Mouse (Mus musculus) right cerebral cortex, postnatal 36 days (tissue): ENCODE results near the gene Fmo2.

Source experiments
- DNase-seq, 2 experiments: peaks; one replicate each; pipeline ENCODE4 v3.0.0; 2022; ENCODE audit warnings: low spot score in 2 of 2, mixed read lengths in 1 of 2

Fmo2 gene

GRCm38 (mm10) chr1:162891980-162892451 is 6.5 kb downstream of the Fmo2 start:
- DNase-seq: no peak

DNA sequence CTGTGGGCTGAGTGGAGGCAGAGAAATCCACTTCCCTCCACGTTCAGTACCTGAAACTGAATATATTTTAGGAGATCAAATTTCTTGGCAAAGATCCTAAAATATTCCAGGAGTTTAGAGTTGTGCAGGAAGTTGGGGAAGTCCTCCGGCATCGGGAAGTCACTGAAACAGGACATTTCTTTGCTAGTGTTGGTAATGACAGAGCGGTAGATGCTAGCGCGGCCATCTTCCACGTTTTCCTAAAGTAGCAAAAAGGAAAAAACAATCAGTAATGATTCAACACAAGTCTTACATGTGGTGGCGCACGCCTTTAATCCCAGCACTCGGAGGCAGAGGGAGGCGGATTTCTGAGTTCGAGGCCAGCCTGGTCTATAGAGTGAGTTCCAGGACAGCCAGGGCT is 9.9 kb downstream of the Fmo2 start:
- DNase-seq: no peak

DNA sequence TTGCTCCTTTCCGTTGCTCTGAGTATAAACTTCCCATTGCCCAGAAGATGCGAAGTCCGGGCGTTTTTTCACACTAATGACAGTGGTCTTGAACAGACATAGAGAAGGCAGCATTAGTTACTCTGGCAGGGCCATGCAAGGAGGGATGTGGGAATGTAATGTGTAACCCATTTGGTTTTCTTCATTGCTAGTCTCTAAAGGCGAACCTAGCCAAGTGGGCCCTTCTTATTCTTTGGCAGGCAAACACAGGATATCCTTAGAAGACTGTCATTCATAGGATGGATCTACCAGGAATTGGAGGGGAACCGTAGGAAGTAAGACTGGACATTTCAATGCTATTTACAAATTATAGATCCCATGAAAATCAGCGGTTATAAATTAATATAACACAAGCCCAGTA is 10.9 kb downstream of the Fmo2 start:
- DNase-seq: no peak

GRCm38 (mm10) chr1:162886138-162886816 is 12.2 kb downstream of the Fmo2 start:
- DNase-seq: no peak

DNA sequence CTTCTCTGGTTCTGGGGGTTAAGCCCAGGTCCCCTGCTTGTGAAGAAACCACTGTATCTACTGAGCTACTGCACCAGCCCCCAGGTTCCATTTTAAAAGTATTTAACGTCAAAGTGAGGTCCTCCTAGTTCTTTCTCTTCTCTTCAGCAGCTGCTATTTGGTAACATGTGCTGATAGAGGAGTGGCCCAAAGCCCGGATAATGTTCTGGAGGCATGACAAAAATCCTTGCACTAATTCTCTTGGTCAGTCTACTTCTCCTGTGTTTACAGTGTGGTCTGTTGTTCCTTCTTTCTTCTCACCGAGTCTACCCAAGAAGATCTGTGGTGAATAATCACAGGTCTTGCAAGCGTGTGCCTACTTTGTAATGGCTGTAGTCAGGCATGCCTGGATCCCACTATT is 15.8 kb downstream of the Fmo2 start:
- DNase-seq: no peak

GRCm38 (mm10) chr1:162879595-162880369 is 18.7 kb downstream of the Fmo2 start:
- peak in 1 of 2 experiments; percentile 18 for DNase-seq

- no peak for DNase-seq
Measured at GRCm38 (mm10) chr1:162875091-162875490, 23.4 kb downstream of the Fmo2 start.

DNA sequence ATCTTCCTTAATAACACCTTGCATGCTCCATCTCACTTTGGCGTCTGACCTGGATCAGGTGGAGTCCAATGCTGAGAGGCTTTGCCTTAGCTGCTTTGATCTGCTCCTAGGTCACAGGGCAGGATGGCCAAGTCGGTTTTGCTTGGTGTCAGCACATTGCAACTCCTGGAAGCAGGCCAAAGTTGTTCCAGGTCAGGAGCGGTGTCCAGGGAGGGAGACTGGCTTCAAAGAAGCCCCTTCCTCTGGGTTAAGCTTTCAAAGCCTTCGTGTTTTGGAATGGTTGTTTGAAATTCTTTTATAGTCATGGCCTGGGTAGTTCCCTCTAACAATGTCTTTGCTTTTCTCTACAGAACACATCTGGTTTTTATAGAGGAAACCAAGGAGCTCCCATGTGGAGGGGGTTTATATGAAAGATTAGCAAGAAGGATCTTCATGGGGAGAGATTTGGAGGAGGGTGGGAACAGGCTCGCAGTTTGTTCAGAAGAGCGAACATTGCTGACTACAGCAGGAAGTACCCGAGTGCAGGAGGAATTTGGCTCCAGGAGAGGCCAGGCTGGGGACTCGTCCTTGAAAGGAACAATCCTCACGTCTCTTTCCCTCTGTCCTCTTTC is 26.7 kb downstream of the Fmo2 start:
- no peak for DNase-seq

DNA sequence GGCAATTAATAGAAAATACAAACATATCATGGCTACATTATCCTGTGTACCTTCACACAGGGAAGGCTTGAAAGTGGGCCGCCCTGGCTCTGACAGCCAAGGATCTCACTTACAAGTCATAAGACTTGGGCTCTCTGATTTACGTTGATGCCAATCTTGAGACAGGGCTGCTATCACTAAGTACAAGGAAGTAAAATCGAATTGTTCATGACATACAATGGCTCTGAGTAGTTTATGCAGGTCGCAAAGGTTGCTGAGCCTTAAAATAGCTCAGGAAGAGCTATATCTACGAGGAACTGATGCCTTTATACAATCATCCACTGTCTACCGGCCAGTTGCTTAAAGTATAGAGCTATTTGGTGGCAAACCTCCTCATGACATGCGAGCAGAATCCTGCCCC is 27.5 kb downstream of the Fmo2 start:
- no peak for DNase-seq

DNA sequence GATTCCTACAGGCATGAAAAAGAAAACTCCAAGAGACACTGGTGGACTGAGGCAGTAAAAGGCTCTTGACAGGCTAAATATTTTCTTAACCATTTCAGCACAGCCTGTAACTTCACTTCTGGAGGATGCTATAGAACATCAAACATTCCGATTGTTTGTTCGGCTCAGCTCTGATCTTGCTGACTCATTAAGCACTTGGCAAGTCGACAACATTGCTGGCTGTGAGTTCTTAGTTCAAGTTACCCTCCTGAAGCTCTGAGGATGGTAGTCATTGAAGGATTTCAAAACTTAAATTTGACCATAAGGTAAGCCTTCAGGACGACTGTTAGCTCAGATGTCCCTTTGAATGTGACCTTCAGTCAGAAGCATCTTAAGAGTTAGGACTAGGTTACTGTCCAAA is 31.1 kb downstream of the Fmo2 start:
- DNase-seq: no peak

DNA sequence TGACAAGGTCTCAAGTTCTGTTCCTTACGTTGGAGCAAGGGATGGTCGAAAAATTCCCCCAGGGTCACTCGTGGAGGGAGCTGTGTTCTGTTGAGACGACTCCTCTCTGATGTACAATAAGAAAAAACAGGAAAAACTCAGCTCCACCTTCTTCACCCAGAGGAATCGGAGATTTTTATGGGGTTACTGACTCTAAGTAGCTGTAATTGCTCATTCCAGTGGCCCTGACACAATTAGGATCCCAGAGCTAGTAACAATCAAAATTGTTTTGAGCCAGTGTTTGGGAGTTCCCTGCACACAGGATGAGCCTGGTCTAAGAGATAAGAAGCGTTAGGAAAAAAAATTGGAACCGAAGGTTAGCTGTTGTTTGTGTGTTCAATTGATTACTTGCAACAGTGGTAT is 32.2 kb downstream of the Fmo2 start, which contains the start of gene Fmo1:
Gene Fmo1, minus strand, starts transcription at position 331 of the 402 bp plus-strand sequence.
- no peak for DNase-seq

DNA sequence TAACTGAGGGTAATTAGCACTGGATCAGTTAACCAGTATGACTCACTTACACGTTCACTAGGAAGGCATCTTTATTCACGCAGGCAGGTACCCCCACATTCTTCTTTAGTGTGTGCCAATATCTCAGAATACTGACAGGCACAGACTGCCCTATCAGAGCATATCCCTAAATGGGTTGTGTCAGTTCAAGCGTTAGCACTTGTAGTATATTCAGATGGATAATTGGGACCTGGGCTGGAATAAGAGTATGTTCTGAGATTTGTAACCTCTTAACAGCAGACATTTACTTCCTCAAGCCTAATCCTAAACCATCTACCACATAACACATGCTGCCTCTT is 33.1 kb downstream of the Fmo2 start:
- DNase-seq: no peak

DNA sequence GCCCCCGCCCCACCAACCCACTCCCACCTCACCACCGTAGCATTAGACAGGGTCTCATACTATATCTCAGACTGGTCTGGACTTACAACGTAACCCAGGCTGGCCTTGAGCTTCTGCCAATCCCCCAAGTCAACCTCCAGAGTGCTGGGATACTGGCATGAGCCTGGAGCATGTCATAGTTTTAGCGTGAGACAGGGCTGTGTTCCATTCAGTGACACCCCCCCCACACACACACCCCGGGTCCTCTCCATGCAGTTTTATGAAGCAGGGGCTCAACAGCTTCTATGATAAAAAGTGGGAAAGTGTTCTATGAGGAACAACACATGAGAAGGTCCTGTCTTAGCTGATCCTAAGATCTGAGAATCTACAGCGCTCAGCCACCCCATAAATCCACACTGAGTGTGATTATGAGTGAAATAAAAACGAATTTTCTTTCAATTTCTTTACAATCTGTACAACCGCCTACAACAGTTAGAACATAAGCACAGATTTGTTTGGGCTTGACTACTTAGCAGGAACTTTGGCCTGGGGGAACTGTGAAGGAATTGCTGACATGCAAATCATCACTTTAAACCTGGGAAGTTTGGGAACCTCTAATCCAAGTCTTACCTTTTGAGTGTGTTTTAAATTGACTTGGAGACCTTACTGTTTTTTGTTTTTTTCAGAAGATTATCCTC is 33.6 kb downstream of the Fmo2 start:
- DNase-seq: no peak

DNA sequence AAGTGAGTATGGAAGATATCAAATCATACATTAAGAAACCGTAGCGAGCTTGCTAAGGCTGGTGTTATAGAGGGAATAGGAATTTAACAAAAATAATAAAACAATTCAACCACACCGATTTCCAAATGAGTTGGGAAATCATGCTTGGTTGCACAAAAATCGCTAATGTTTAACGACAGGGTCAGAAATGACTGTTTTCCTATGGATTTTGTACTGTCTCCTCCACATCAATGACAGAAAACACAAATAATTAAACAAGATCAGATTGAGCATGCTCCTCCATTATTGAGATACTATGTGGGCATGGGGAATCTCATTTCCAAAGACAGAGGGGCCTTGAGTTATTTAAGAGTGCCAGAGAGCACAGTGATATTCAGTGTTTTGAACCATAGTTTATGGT is 34.2 kb downstream of the Fmo2 start:
- no peak for DNase-seq

- DNase-seq: no peak
Measured at GRCm38 (mm10) chr1:162863579-162863978, 34.9 kb downstream of the Fmo2 start.

DNA sequence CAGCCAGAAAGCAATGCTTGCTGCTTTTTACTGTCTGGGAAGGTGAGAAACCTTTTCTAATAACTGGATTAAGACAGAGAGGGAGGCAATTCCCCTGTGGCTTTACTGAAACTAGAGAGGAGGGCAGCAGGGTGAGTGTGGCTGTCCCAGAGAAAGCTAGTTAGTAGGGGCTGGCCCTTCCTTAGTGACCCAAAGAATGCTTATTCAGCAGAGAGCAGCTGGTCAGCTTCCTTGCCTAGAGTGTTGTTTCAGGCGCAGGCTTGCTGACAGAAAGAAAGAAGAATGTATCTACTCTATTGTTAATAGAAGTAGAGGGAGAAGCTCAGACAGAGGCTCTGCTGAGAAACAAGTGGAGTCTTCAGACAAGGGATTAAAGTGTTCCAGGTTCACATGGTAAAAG is 36.2 kb downstream of the Fmo2 start:
- DNase-seq: no peak

DNA sequence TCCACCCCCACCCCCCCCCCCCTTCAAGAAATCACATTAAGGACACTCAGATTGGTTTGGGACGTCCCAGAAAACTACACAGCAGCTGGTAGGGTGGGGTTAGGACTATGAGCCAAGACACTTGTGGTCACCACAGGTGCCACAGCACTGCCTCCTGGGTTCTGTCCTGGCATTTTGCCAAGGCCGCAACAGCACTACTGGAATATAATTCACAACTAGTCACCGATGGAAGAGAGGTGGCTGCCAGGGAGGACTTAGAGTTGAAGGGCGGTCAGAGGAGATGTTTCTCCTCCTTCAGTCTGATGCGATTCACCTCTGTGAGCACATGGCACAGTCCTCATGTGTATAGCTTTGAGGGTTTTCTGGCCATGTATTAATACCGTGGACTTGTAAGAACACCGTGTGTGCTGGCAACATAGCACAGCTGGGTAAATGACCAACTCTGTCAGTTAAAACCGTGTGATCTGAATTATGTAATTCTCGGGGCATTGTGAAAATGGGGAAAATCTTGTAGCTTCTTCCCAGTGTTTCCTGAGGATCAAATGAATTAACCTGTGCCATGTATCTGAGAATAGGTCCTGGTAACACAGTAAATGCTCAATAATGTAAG is 38.4 kb downstream of the Fmo2 start:
- DNase-seq: no peak

DNA sequence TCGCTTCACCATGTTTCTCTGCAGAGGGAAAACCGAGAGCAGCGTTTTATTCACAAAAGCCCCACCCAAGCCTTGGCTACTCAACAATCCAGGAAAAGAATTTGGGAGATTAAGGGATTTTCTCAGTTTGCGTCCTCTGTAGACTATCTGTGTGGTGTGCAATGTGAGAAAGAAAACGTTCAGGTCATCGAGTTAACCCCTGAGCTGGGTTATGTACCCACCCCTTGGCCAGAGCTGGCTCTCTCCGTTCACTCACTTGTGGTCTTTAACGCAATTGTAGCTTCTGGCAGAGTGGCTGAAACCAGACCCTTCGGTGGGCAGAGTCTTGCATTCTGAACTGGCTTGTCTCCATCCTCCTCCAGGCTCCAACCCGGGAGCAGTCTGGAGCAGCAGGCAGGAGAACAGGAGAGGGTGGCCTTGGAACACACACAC is 39.0 kb downstream of the Fmo2 start:
- no peak for DNase-seq

DNA sequence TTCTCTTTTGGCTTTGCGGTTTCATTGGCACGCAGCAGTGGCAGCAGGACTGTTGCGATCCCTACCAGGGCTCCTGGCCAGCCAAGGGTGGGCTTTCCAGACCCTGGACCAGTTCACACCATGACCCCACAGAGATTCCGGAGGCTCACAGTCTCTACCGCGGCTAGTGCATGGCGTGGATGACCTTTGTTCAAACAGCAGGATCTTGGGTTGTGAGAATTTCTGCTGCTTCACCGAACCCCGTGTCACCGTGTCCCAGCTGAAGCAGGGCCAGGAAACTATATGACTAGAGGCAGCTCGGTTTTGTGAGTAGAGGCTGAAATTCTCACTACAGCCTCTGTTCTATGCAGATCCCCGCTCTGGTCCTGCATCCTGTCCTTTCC is 39.8 kb downstream of the Fmo2 start:
- no peak for DNase-seq

DNA sequence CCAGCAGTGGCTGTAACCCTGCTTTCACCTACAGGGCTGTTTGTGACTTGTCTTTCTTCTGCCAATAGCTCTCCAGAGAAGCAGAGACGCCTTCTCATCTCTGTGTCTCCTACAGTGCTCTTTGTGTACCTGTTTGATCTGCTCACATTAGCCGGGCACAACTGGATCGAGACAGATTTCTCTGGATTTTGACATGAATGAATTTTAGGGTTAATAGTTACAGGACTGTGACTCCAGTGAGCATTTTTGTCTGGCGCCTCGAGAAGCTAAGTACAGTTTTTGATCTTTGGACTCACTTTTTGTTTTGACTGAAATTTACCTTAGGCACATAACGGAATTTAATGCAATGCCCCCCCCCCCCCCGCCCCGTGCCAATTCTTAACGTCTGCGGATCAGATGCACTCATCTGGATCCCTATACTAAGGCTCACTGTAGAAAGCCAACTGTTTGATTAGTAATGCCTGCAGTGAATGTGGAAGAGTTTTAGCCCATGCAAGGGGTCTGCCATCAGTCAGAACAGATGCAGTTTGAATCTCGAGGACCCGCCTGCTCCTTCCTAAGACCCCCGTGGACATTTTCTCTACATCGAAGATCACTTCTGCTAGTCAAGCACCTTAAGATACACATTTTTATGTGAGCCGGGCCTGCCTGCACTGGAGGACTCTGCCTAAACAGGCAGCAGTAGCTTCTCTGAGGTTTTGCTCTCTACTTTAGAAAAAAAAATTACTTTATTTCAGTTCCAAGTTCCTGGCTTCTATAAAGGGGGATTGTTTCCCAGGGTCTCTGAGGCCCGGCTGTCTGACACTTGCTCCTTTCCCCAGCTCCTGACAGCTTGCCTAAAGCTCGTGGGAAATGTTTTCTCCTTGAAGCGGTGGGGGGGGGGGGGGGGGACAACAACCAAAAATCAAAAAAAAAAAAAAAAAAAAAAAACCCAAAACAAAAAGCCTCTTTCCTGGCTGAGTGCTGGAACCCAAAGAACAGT is 40.5 kb downstream of the Fmo2 start:
- no peak for DNase-seq
